Mouse (Mus musculus): ENCODE measurements around the gene Timm17b.

Gene Timm17b

GRCm38 (mm10) chrX:7922032-7922431, 22.9 kb downstream of the Timm17b start:
- peak; percentile 45 for DNase-seq

- DNase-seq, result no peak
These were observed 27.1 kb downstream of the Timm17b start for GRCm38 (mm10) chrX:7926266-7926665.

- DNase-seq, result no peak
These were observed 28.0 kb downstream of the Timm17b start for GRCm38 (mm10) chrX:7927116-7927515.

- no peak for DNase-seq
These were observed 29.2 kb downstream of the Timm17b start, which contains the start of gene Eras for GRCm38 (mm10) chrX:7928270-7928790. TSS of gene Eras (minus strand) at chrX:7928607.

- DNase-seq, result peak; percentile 20
These were observed 37.7 kb downstream of the Timm17b start for GRCm38 (mm10) chrX:7936874-7937273.

GRCm38 (mm10) chrX:7937667-7938066, 38.5 kb downstream of the Timm17b start:
- DNase-seq, result no peak

- no peak for DNase-seq
These were observed 46.5 kb downstream of the Timm17b start for GRCm38 (mm10) chrX:7945618-7946017.

GRCm38 (mm10) chrX:7947108-7947899, 48.1 kb downstream of the Timm17b start, which contains the start of gene Hdac6:
TSS of gene Hdac6 (minus strand) at chrX:7947889.
- peak; percentile 29 for DNase-seq

GRCm38 (mm10) chrX:7947900-7948492, 48.8 kb downstream of the Timm17b start:
- DNase-seq, result peak; percentile 79

GRCm38 (mm10) chrX:7950091-7950490, 50.9 kb downstream of the Timm17b start:
- no peak for DNase-seq
